Mouse (Mus musculus): ENCODE results near the gene Mphosph6.

GRCm38 (mm10) chr8:117801443-117802298, at the start of gene Mphosph6:
- TF ChIP-seq CTCF (IDR thresholded peaks at IDR 0.05; ENCODE audit: insufficient read depth, low read length): no peak
- TF ChIP-seq POLR2A (IDR thresholded peaks at IDR 0.05; ENCODE audit: borderline replicate concordance, extremely low read depth, low read depth, low read length): peak; percentile 93; the same call in 1 of the 2 replicates

Data from lung, adult 2 months (tissue).